Mouse (Mus musculus) stomach, embryonic 15.5 days (tissue): ENCODE results near the gene Ntm. TPM values are rescaled to one million over a fixed set of nuclear protein-coding genes. Genes with fewer than 3 reads are reported as not detected.

ENCODE experiments used
- ATAC-seq: fragments of 200-750 bp; cut with Nextera tagmentation; 2 replicates; pipeline ENCODE4 v1.8.0; 2017; ENCODE audit warnings: low read depth, moderate number of reproducible peaks, moderate TSS enrichment; ENCODE audit not compliant: insufficient read depth, low FRiP score
- H3K27ac ChIP-seq: fragments of 300-500 bp; sonication (generic); 2 replicates; pipeline ENCODE4 v1.5.1; 2015; ENCODE audit warnings: mild to moderate bottlenecking, inconsistent platforms
- H3K27me3 ChIP-seq: fragments of 300-500 bp; sonication (generic); replicated peaks from 2 replicates; pipeline ENCODE4 v1.6.1; 2015; ENCODE audit warnings: inconsistent platforms
- H3K36me3 ChIP-seq: fragments of 300-500 bp; sonication (generic); 2 replicates; pipeline ENCODE4 v1.6.1; 2015; ENCODE audit warnings: inconsistent platforms
- H3K4me1 ChIP-seq: fragments of 300-500 bp; sonication (generic); 2 replicates; pipeline ENCODE4 v1.6.1; 2015; ENCODE audit warnings: inconsistent platforms
- H3K4me2 ChIP-seq: fragments of 300-500 bp; sonication (generic); 2 replicates; pipeline ENCODE4 v1.6.1; 2015; ENCODE audit warnings: mild to moderate bottlenecking, inconsistent platforms
- H3K4me3 ChIP-seq: fragments of 300-500 bp; sonication (generic); replicated peaks from 2 replicates; pipeline ENCODE4 v1.5.1; 2015; ENCODE audit warnings: inconsistent platforms
- H3K9ac ChIP-seq: fragments of 300-500 bp; sonication (generic); 2 replicates; pipeline ENCODE4 v1.6.1; 2015; ENCODE audit warnings: inconsistent platforms
- H3K9me3 ChIP-seq: fragments of 300-500 bp; sonication (generic); 2 replicates; pipeline ENCODE4 v1.6.1; 2016; ENCODE audit warnings: inconsistent platforms
- WGBS: fragments of 180-500 bp; shearing (Covaris S2); methylation state at CpG from one replicate; pipeline ENCODE4 v1.1.7; 2015; 5-methylcytosine and 5-hydroxymethylcytosine counted together
- polyA plus RNA-seq: library from polyadenylated mRNA; unstranded; fragments of >200 nt; fragmentation: Nextera tagmentation; extraction: Ambion mirVana; gene quantifications from 2 replicates; pipeline ENCODE4 v1.2.1, GENCODE M21; 2015

Ntm gene
- polyA plus RNA-seq, 1 experiment from 2014 or later = 14.5 TPM

GRCm38 (mm10) chr9:29533556-29533955 lies 429.4 kb downstream of the Ntm start:
- no peaks in the 10 kb centered on the region for H3K9me3 ChIP-seq
- no peaks in the 10 kb centered on the region for H3K27me3 ChIP-seq
- H3K4me1 ChIP-seq = no peaks in the 10 kb centered on the region
- WGBS = 43% methylated on average over 1 of the region's 1 CpGs
- H3K4me2 ChIP-seq = no peak overlapping the region
- no peaks in the 10 kb centered on the region for H3K36me3 ChIP-seq
- no peak overlapping the region for H3K27ac ChIP-seq
- no peak overlapping the region for H3K9ac ChIP-seq
- H3K4me3 ChIP-seq = no peak overlapping the region
- ATAC-seq = no peak

- WGBS = 70% methylated on average over 6 of the region's 6 CpGs
- Histone ChIP-seq H3K36me3 (no peaks in the 10 kb centered on the region), H3K9me3 (no peaks in the 10 kb centered on the region), H3K4me2 (no peak overlapping the region), H3K4me1 (no peaks in the 10 kb centered on the region), H3K9ac (no peak overlapping the region), H3K4me3 (no peak overlapping the region), H3K27ac (no peak overlapping the region), H3K27me3 (no peaks in the 10 kb centered on the region)
- no peak for ATAC-seq
These were observed 431.6 kb downstream of the Ntm start for GRCm38 (mm10) chr9:29531147-29531917.

- Histone ChIP-seq H3K4me3 (no peak overlapping the region), H3K27me3 (no peaks in the 10 kb centered on the region), H3K27ac (no peak overlapping the region), H3K36me3 (no peaks in the 10 kb centered on the region), H3K9me3 (no peaks in the 10 kb centered on the region), H3K4me1 (no peaks in the 10 kb centered on the region), H3K4me2 (no peak overlapping the region), H3K9ac (no peak overlapping the region)
- ATAC-seq = no peak
- WGBS = 83% methylated on average over 1 of the region's 1 CpGs
These were observed 438.8 kb downstream of the Ntm start for GRCm38 (mm10) chr9:29524109-29524508.

- Histone ChIP-seq H3K27ac (no peak overlapping the region), H3K4me1 (no peaks in the 10 kb centered on the region), H3K36me3 (no peaks in the 10 kb centered on the region), H3K9me3 (no peaks in the 10 kb centered on the region), H3K9ac (no peak overlapping the region), H3K4me2 (no peak overlapping the region), H3K4me3 (no peak overlapping the region), H3K27me3 (no peaks in the 10 kb centered on the region)
- 40% methylated on average over 3 of the region's 3 CpGs for WGBS
- no peak for ATAC-seq
These were observed 439.7 kb downstream of the Ntm start for GRCm38 (mm10) chr9:29523221-29523620.

- H3K36me3 ChIP-seq = no peaks in the 10 kb centered on the region
- no peak overlapping the region for H3K27ac ChIP-seq
- H3K4me2 ChIP-seq = no peak overlapping the region
- no peaks in the 10 kb centered on the region for H3K27me3 ChIP-seq
- 64% methylated on average over 2 of the region's 2 CpGs for WGBS
- no peak overlapping the region for H3K9ac ChIP-seq
- H3K9me3 ChIP-seq = no peaks in the 10 kb centered on the region
- H3K4me1 ChIP-seq = no peaks in the 10 kb centered on the region
- H3K4me3 ChIP-seq = no peak overlapping the region
- no peak for ATAC-seq
These were observed 443.8 kb downstream of the Ntm start for GRCm38 (mm10) chr9:29519181-29519580.

- H3K36me3 ChIP-seq = no peaks in the 10 kb centered on the region
- H3K4me3 ChIP-seq = no peak overlapping the region
- no peak overlapping the region for H3K27ac ChIP-seq
- ATAC-seq = no peak
- no peaks in the 10 kb centered on the region for H3K4me1 ChIP-seq
- H3K9ac ChIP-seq = no peak overlapping the region
- 61% methylated on average over 2 of the region's 2 CpGs for WGBS
- H3K9me3 ChIP-seq = no peaks in the 10 kb centered on the region
- no peak overlapping the region for H3K4me2 ChIP-seq
- no peaks in the 10 kb centered on the region for H3K27me3 ChIP-seq
These were observed 446.3 kb downstream of the Ntm start for GRCm38 (mm10) chr9:29516688-29517087.

GRCm38 (mm10) chr9:29514588-29515356 lies 448.2 kb downstream of the Ntm start:
- no peaks in the 10 kb centered on the region for H3K36me3 ChIP-seq
- H3K4me1 ChIP-seq = no peaks in the 10 kb centered on the region
- WGBS = 84% methylated on average over 17 of the region's 17 CpGs
- no peaks in the 10 kb centered on the region for H3K27me3 ChIP-seq
- H3K4me3 ChIP-seq = no peak overlapping the region
- no peak overlapping the region for H3K4me2 ChIP-seq
- H3K27ac ChIP-seq = no peak overlapping the region
- H3K9me3 ChIP-seq = no peaks in the 10 kb centered on the region
- no peak overlapping the region for H3K9ac ChIP-seq
- no peak for ATAC-seq

- Histone ChIP-seq H3K4me2 (no peak overlapping the region), H3K9ac (no peak overlapping the region), H3K4me3 (no peak overlapping the region), H3K36me3 (no peaks in the 10 kb centered on the region), H3K27ac (no peak overlapping the region), H3K9me3 (no peaks in the 10 kb centered on the region), H3K27me3 (no peaks in the 10 kb centered on the region), H3K4me1 (no peaks in the 10 kb centered on the region)
- 29% methylated on average over 2 of the region's 2 CpGs for WGBS
- ATAC-seq = no peak
These were observed 466.9 kb downstream of the Ntm start for GRCm38 (mm10) chr9:29496002-29496401.

- WGBS = 81% methylated on average over 2 of the region's 2 CpGs
- H3K9me3 ChIP-seq = no peaks in the 10 kb centered on the region
- ATAC-seq = no peak
- no peaks in the 10 kb centered on the region for H3K36me3 ChIP-seq
- H3K4me3 ChIP-seq = no peak overlapping the region
- H3K27me3 ChIP-seq = no peaks in the 10 kb centered on the region
- no peak overlapping the region for H3K27ac ChIP-seq
- H3K9ac ChIP-seq = no peak overlapping the region
- H3K4me2 ChIP-seq = no peak overlapping the region
- no peaks in the 10 kb centered on the region for H3K4me1 ChIP-seq
These were observed 480.7 kb downstream of the Ntm start for GRCm38 (mm10) chr9:29482272-29482671.

GRCm38 (mm10) chr9:29479051-29479450 lies 483.9 kb downstream of the Ntm start:
- H3K4me2 ChIP-seq = no peak overlapping the region
- WGBS = 46% methylated on average over 10 of the region's 10 CpGs
- no peak for ATAC-seq

GRCm38 (mm10) chr9:29477219-29477618 lies 485.7 kb downstream of the Ntm start:
- 26% methylated on average over 6 of the region's 6 CpGs for WGBS

More at GRCm38 (mm10) chr9:29479051-29479450, 483.9 kb downstream of the Ntm start:
- H3K9ac ChIP-seq = no peak overlapping the region
- no peaks in the 10 kb centered on the region for H3K9me3 ChIP-seq
- no peaks in the 10 kb centered on the region for H3K27me3 ChIP-seq
- H3K4me1 ChIP-seq = no peaks in the 10 kb centered on the region
- H3K4me3 ChIP-seq = no peak overlapping the region
- no peak overlapping the region for H3K27ac ChIP-seq
- no peaks in the 10 kb centered on the region for H3K36me3 ChIP-seq

GRCm38 (mm10) chr9:29473418-29473817 lies 489.5 kb downstream of the Ntm start:
- no peak overlapping the region for H3K4me2 ChIP-seq
- no peaks in the 10 kb centered on the region for H3K4me1 ChIP-seq
- no peak for ATAC-seq
- H3K9ac ChIP-seq = no peak overlapping the region
- H3K9me3 ChIP-seq = no peaks in the 10 kb centered on the region
- no peak overlapping the region for H3K4me3 ChIP-seq
- H3K36me3 ChIP-seq = no peaks in the 10 kb centered on the region
- no peaks in the 10 kb centered on the region for H3K27me3 ChIP-seq
- no peak overlapping the region for H3K27ac ChIP-seq

More at GRCm38 (mm10) chr9:29477219-29477618, 485.7 kb downstream of the Ntm start:
- no peak overlapping the region for H3K4me3 ChIP-seq
- H3K9ac ChIP-seq = no peak overlapping the region
- H3K27ac ChIP-seq = no peak overlapping the region
- H3K9me3 ChIP-seq = no peaks in the 10 kb centered on the region
- ATAC-seq = no peak
- no peaks in the 10 kb centered on the region for H3K4me1 ChIP-seq
- H3K27me3 ChIP-seq = no peaks in the 10 kb centered on the region
- H3K4me2 ChIP-seq = no peak overlapping the region
- H3K36me3 ChIP-seq = no peaks in the 10 kb centered on the region
